Mouse (Mus musculus): ENCODE results near the gene Fbxl13. TPM values are rescaled to one million over a fixed set of nuclear protein-coding genes. Genes with fewer than 3 reads are reported as not detected.
A peak's percentile ranks its signal among the peaks of the same experiment; 100 is the strongest.
"Not testable (repeated sequence)": the region's sequence is repeated elsewhere in the genome, so short reads cannot be mapped to it uniquely, and the experiment has no call there.

The Fbxl13 gene
- polyA plus RNA-seq, 1 experiment from 2014 or later: 0.15 TPM

- CTCF ChIA-PET: interaction anchor here (0.9 to 1.7 kb wide), 5 partner anchors 9 to 78 kb away, joined by 3 to 9 read pairs (median 4); partner anchors contain the start of gene Napepld
- DNase-seq (ENCODE audit: low read depth, low spot score): no peak
- H3K27me3 ChIP-seq: no peaks in the 10 kb centered on the region
- ATAC-seq: no peak
- in situ Hi-C loops (cut with MboI; ENCODE audit: low pct_unique_long_range_greater_than_20kb): no loop called here
- POLR2A ChIA-PET: interaction anchor here (0.6 kb wide), 1 partner anchor 44 kb away, joined by 3 read pairs; no protein-coding TSS in a partner anchor
- no peak for TF ChIP-seq CTCF (IDR thresholded peaks at IDR 0.05)
Measured at GRCm38 (mm10) chr5:21658038-21658437, 12.6 kb upstream of the Fbxl13 start.

DNA sequence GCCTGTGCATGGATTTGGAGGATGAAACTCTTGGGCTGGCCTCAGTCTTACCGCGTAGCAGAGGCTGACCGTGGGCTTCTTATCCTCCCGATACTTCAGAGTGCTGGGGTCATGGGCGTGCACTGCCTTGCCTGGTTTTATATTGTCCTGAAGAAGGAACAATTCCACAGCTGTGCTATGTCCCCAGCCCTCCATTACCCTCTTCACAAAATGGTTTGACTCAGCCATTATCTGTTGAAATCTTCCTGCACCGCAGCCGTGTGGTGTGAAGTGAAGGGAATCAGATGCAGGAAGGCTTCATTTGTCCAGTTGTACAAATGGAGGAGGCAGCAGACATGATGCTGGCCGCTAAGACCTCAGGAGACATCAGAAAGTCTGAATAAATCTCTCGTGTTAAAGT, 11.5 kb upstream of the Fbxl13 start:
- in situ Hi-C loops (cut with MboI; ENCODE audit: low pct_unique_long_range_greater_than_20kb): no loop called here
- TF ChIP-seq CTCF (IDR thresholded peaks at IDR 0.05): no peak
- H3K27me3 ChIP-seq: no peaks in the 10 kb centered on the region
- ATAC-seq: no peak
- ChIA-PET CTCF (no interaction called here), POLR2A (no interaction called here)
- no peak for DNase-seq (ENCODE audit: low read depth, low spot score)

GRCm38 (mm10) chr5:21651885-21652612, 6.6 kb upstream of the Fbxl13 start:
- no peak for TF ChIP-seq CTCF (IDR thresholded peaks at IDR 0.05)
- ChIA-PET POLR2A (no interaction called here), CTCF (interaction anchor here (1.5 to 1.9 kb wide), 2 partner anchors 81 to 84 kb away, joined by 3 to 6 read pairs; no protein-coding TSS in a partner anchor)
- in situ Hi-C loops (cut with MboI; ENCODE audit: low pct_unique_long_range_greater_than_20kb): loop anchor here (5.0 kb wide), 1 partner anchor 85 kb away; the partner anchor contains the start of gene Pmpcb
- DNase-seq (ENCODE audit: low read depth, low spot score) (no peak), ATAC-seq (no peak)
- no peaks in the 10 kb centered on the region for H3K27me3 ChIP-seq

- ChIA-PET POLR2A (interaction anchor here (0.7 kb wide), 1 partner anchor 308 kb away, joined by 3 read pairs; no protein-coding TSS in a partner anchor), CTCF (no interaction called here)
- no peak for DNase-seq (ENCODE audit: low read depth, low spot score)
- H3K27me3 ChIP-seq: no peaks in the 10 kb centered on the region
- in situ Hi-C loops (cut with MboI; ENCODE audit: low pct_unique_long_range_greater_than_20kb): loop anchor here (5.0 kb wide), 1 partner anchor 87 kb away; the partner anchor contains the start of gene Pmpcb
- ATAC-seq: no peak
- no peak for TF ChIP-seq CTCF (IDR thresholded peaks at IDR 0.05)
Measured at GRCm38 (mm10) chr5:21650736-21651135, 5.3 kb upstream of the Fbxl13 start.

GRCm38 (mm10) chr5:21646133-21646491, 678 bp upstream of the Fbxl13 start:
- H3K27me3 ChIP-seq: no peaks in the 10 kb centered on the region
- ATAC-seq: peak; percentile 5

GRCm38 (mm10) chr5:21644891-21645438, 469 bp downstream of the Fbxl13 start:
- ChIA-PET CTCF (interaction anchor here (0.8 to 1.7 kb wide), 3 partner anchors 9 to 91 kb away, joined by 3 to 8 read pairs (median 4); no protein-coding TSS in a partner anchor), POLR2A (interaction anchor here (0.7 to 1.3 kb wide), 3 partner anchors 98 to 215 kb away, joined by 3 to 4 read pairs (median 3); no protein-coding TSS in a partner anchor)
- DNase-seq (ENCODE audit: low read depth, low spot score) (no peak), ATAC-seq (peak; percentile 2)
- H3K27me3 ChIP-seq: no peaks in the 10 kb centered on the region
- TF ChIP-seq CTCF (IDR thresholded peaks at IDR 0.05): peak; percentile 52
- in situ Hi-C loops (cut with MboI; ENCODE audit: low pct_unique_long_range_greater_than_20kb): loop anchor here (5.0 kb wide), 2 partner anchors 218 to 383 kb away; no protein-coding TSS in a partner anchor

More at GRCm38 (mm10) chr5:21646133-21646491, 678 bp upstream of the Fbxl13 start:
- POLR2A ChIA-PET: no interaction called here
- in situ Hi-C loops (cut with MboI; ENCODE audit: low pct_unique_long_range_greater_than_20kb): no loop called here
- no peak for TF ChIP-seq CTCF (IDR thresholded peaks at IDR 0.05)
- CTCF ChIA-PET: interaction anchor here (0.8 kb wide), 1 partner anchor 12 kb away, joined by 3 read pairs; no protein-coding TSS in a partner anchor
- DNase-seq (ENCODE audit: low read depth, low spot score): no peak

GRCm38 (mm10) chr5:21643606-21644005, 1.8 kb downstream of the Fbxl13 start:
- CTCF ChIA-PET: no interaction called here
- POLR2A ChIA-PET: no interaction called here
- no peak for DNase-seq (ENCODE audit: low read depth, low spot score)
- no peaks in the 10 kb centered on the region for H3K27me3 ChIP-seq
- in situ Hi-C loops (cut with MboI; ENCODE audit: low pct_unique_long_range_greater_than_20kb): loop anchor here (5.0 kb wide), 2 partner anchors 216 to 381 kb away; no protein-coding TSS in a partner anchor
- no peak for ATAC-seq
- TF ChIP-seq CTCF (IDR thresholded peaks at IDR 0.05): no peak

DNA sequence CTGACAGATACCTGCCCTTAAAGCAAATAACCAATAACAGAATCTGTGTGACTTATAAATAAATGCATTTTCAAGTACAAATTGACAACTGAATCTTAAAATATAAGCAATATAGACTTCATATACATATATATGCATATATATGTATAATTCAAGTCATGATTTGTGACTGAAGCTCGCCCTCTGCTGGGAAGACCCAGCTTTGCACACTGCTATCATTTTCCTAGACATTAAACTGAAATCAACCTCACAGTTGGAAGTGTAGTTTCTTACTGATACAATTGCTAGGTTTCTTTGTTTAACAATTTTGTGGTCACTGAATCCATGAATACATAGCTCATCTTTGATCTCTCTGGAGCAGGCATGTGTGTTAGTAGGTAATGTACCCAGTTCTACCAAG, 4.5 kb downstream of the Fbxl13 start:
- in situ Hi-C loops (cut with MboI; ENCODE audit: low pct_unique_long_range_greater_than_20kb): loop anchor here (5.0 kb wide), 2 partner anchors 214 to 379 kb away; no protein-coding TSS in a partner anchor
- peak; percentile 84 for TF ChIP-seq CTCF (IDR thresholded peaks at IDR 0.05)
- ATAC-seq: no peak
- no peaks in the 10 kb centered on the region for H3K27me3 ChIP-seq
- no peak for DNase-seq (ENCODE audit: low read depth, low spot score)
- ChIA-PET POLR2A (no interaction called here), CTCF (interaction anchor here (0.7 to 2.4 kb wide), 31 partner anchors 8 to 390 kb away, joined by 3 to 9 read pairs (median 4); partner anchors contain the start of genes Ccdc146, Fam185a, Napepld and Pmpcb)

- no peak for TF ChIP-seq CTCF (IDR thresholded peaks at IDR 0.05)
- in situ Hi-C loops (cut with MboI; ENCODE audit: low pct_unique_long_range_greater_than_20kb): no loop called here
- DNase-seq (ENCODE audit: low read depth, low spot score) (no peak), ATAC-seq (no peak)
- ChIA-PET CTCF (interaction anchor here (1.0 to 1.4 kb wide), 3 partner anchors 10 to 17 kb away, joined by 3 to 5 read pairs (median 3); no protein-coding TSS in a partner anchor), POLR2A (interaction anchor here (0.9 kb wide), 1 partner anchor 17 kb away, joined by 3 read pairs; no protein-coding TSS in a partner anchor)
- no peaks in the 10 kb centered on the region for H3K27me3 ChIP-seq
Measured at GRCm38 (mm10) chr5:21625916-21626315, 19.5 kb downstream of the Fbxl13 start.

DNA sequence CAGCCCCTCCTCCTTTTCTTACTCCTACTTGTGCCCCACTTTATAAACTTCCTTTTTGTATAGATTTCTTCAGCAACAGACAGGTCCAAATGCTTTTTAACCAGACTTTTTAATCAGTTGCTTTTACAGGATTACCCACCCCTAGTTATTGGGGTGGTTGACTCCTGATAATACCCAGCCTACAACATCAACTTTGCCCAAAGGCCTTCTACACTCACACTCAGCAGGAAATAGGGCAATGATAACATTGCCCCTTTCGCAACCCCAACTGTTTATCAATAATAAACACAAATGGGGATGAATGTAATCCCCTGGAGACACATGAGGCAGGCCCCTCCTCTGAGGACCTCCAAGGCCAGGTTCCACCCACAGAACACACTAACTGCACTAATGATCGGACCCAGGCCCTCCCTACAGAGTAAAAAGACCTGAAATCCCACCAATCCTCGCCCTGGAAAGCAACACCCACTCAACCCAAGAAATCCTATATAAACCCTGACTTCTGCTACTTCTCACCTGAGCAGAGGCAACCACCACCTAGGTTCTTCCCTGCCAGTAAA, 28.9 kb downstream of the Fbxl13 start:
- TF ChIP-seq CTCF (IDR thresholded peaks at IDR 0.05): no peak
- ChIA-PET CTCF (no interaction called here), POLR2A (no interaction called here)
- DNase-seq (ENCODE audit: low read depth, low spot score) (no peak), ATAC-seq (no peak)
- no peaks in the 10 kb centered on the region for H3K27me3 ChIP-seq
- in situ Hi-C loops (cut with MboI; ENCODE audit: low pct_unique_long_range_greater_than_20kb): no loop called here

DNA sequence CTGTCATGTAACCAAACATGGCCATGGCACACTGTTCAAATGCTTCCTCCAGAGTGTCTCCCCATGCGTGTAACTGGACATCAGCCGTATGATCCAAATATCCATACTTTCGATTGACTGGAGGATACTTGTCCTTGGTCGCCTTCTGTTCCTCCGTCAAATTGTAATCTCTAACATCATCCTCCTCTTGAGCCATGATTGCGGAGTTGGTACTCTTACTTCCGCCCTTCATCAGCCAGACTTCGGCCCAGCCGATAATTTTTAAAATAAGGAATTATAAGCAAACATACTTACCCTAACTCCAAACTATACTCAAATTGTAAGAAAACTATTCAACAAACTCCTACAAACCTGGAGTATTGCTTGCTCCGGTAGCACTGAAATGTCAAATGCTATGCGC, 31.1 kb downstream of the Fbxl13 start:
- CTCF ChIA-PET: not testable (repeated sequence)

More for the DNA sequence above, 31.1 kb downstream of the Fbxl13 start:
- POLR2A ChIA-PET; in situ Hi-C loops (cut with MboI; ENCODE audit: low pct_unique_long_range_greater_than_20kb); DNase-seq (ENCODE audit: low read depth, low spot score); ATAC-seq; H3K27me3 ChIP-seq: not testable (repeated sequence)
